Mouse (Mus musculus): ENCODE measurements at regions not wholly inside any gene's neighbourhood (a gene's known extent, or its start where the extent isn't known, plus 50 kb on each side); places are given as distances from the start of the nearest gene placed in this dataset.

- no peak for DNase-seq (ENCODE audit: low spot score in 2 of 2)
Measured at GRCm38 (mm10) chr11:28660377-28660776, 76.3 kb upstream of the Ccdc85a start.

- no peak for DNase-seq (ENCODE audit: low spot score in 2 of 2)
Measured at GRCm38 (mm10) chr11:28655169-28655846, 71.2 kb upstream of the Ccdc85a start.

GRCm38 (mm10) chr11:28649446-28649845, 65.3 kb upstream of the Ccdc85a start:
- no peak for DNase-seq (ENCODE audit: low spot score in 2 of 2)

- no peak for DNase-seq (ENCODE audit: low spot score in 2 of 2)
Measured at GRCm38 (mm10) chr11:28648916-28649315, 64.8 kb upstream of the Ccdc85a start.

- no peak for DNase-seq (ENCODE audit: low spot score in 2 of 2)
Measured at GRCm38 (mm10) chr11:28639081-28639480, 55.0 kb upstream of the Ccdc85a start.

GRCm38 (mm10) chr11:28636752-28637151, 52.6 kb upstream of the Ccdc85a start:
- DNase-seq (ENCODE audit: low spot score in 2 of 2), result no peak

Small RNAs in the stretch of these regions (microRNA-seq; reads per million reads assigned to microRNA genes)
- gene Mir216a (5.5 to 7.4 reads per million in 2 experiments), gene Mir216b (0 reads per million in 2 experiments), gene Mir216c (0 reads per million in 2 experiments), gene Mir217 (35.7 to 38.2 reads per million in 2 experiments)

Data from layer of hippocampus, postnatal 10 days (tissue).